Mouse (Mus musculus): ENCODE measurements at regions not wholly inside any gene's neighbourhood (a gene's known extent, or its start where the extent isn't known, plus 50 kb on each side); places are given as distances from the start of the nearest gene placed in this dataset.

- no peak for TF ChIP-seq POLR2A (IDR thresholded peaks at IDR 0.05; ENCODE audit: insufficient read length, low read depth)
- no peak for TF ChIP-seq TCF12 (IDR thresholded peaks at IDR 0.05; ENCODE audit: insufficient read depth, poor library complexity, severe bottlenecking)
- no peak for TF ChIP-seq MYOD1 (IDR thresholded peaks at IDR 0.05; ENCODE audit: control insufficient read depth in 1 of 3, insufficient read length in 2 of 3, low read depth in 2 of 3)
- TF ChIP-seq SRF (IDR thresholded peaks at IDR 0.05; ENCODE audit: control insufficient read depth, insufficient read length, low read depth): no peak
- TF ChIP-seq MAX (IDR thresholded peaks at IDR 0.05; ENCODE audit: low read depth): no peak
- Histone ChIP-seq H3ac (ENCODE audit: control insufficient read depth, insufficient read length) (no peak overlapping the region), H3K27me3 (ENCODE audit: control insufficient read depth, insufficient read depth, insufficient read length) (no peaks in the 10 kb centered on the region), H3K4me3 (no peak overlapping the region), H3K36me3 (ENCODE audit: control insufficient read depth, insufficient read depth) (no peaks in the 10 kb centered on the region), H3K79me2 (ENCODE audit: control insufficient read depth, insufficient read depth) (no peaks in the 10 kb centered on the region), H3K4me2 (ENCODE audit: low read depth) (no peak overlapping the region)
Measured at GRCm38 (mm10) chr16:54943808-54944315, 353.9 kb downstream of the Zpld1 start.

- TF ChIP-seq POLR2AphosphoS2 (IDR thresholded peaks at IDR 0.05; ENCODE audit: insufficient read length, low read depth): no peak
- TF ChIP-seq SRF (IDR thresholded peaks at IDR 0.05; ENCODE audit: control insufficient read depth, insufficient read length, low read depth): no peak
- no peak overlapping the region for H3ac ChIP-seq (ENCODE audit: control insufficient read depth, insufficient read length)
- H3K27me3 ChIP-seq (ENCODE audit: control insufficient read depth, insufficient read depth, insufficient read length): no peaks in the 10 kb centered on the region
- H3K4me2 ChIP-seq (ENCODE audit: low read depth): no peak overlapping the region
- no peak overlapping the region for H3K4me3 ChIP-seq
- H3K36me3 ChIP-seq (ENCODE audit: control insufficient read depth, insufficient read depth): no peaks in the 10 kb centered on the region
- H3K79me2 ChIP-seq (ENCODE audit: control insufficient read depth, insufficient read depth): no peaks in the 10 kb centered on the region
Measured at GRCm38 (mm10) chr16:54928259-54928658, 369.5 kb downstream of the Zpld1 start.

GRCm38 (mm10) chr16:54902911-54903310 is 394.9 kb downstream of the Zpld1 start:
- Histone ChIP-seq H3K79me2 (ENCODE audit: control insufficient read depth, insufficient read depth) (no peaks in the 10 kb centered on the region), H3K27me3 (ENCODE audit: control insufficient read depth, insufficient read depth, insufficient read length) (no peaks in the 10 kb centered on the region), H3ac (ENCODE audit: control insufficient read depth, insufficient read length) (no peak overlapping the region), H3K4me3 (no peak overlapping the region), H3K36me3 (ENCODE audit: control insufficient read depth, insufficient read depth) (no peaks in the 10 kb centered on the region), H3K4me2 (ENCODE audit: low read depth) (no peak overlapping the region)
- TF ChIP-seq MAX (IDR thresholded peaks at IDR 0.05; ENCODE audit: low read depth): no peak
- TF ChIP-seq CEBPB (IDR thresholded peaks at IDR 0.05; ENCODE audit: insufficient read depth, poor library complexity, severe bottlenecking): no peak
- no peak for TF ChIP-seq MYOG (IDR thresholded peaks at IDR 0.05; ENCODE audit: control insufficient read depth in 1 of 3, insufficient read depth in 1 of 3, insufficient read length in 2 of 3, low read depth in 2 of 3)
- no peak for TF ChIP-seq TCF12 (IDR thresholded peaks at IDR 0.05; ENCODE audit: insufficient read depth, poor library complexity, severe bottlenecking)
- no peak for TF ChIP-seq POLR2AphosphoS2 (IDR thresholded peaks at IDR 0.05; ENCODE audit: insufficient read length, low read depth)

- Histone ChIP-seq H3K79me2 (ENCODE audit: control insufficient read depth, insufficient read depth) (no peaks in the 10 kb centered on the region), H3K36me3 (ENCODE audit: control insufficient read depth, insufficient read depth) (no peaks in the 10 kb centered on the region), H3ac (ENCODE audit: control insufficient read depth, insufficient read length) (no peak overlapping the region), H3K4me3 (no peak overlapping the region), H3K4me2 (ENCODE audit: low read depth) (no peak overlapping the region), H3K27me3 (ENCODE audit: control insufficient read depth, insufficient read depth, insufficient read length) (no peaks in the 10 kb centered on the region)
- no peak for TF ChIP-seq SRF (IDR thresholded peaks at IDR 0.05; ENCODE audit: control insufficient read depth, insufficient read length, low read depth)
- no peak for TF ChIP-seq MYOD1 (IDR thresholded peaks at IDR 0.05; ENCODE audit: control insufficient read depth in 1 of 3, insufficient read length in 2 of 3, low read depth in 2 of 3)
- TF ChIP-seq MYOG (IDR thresholded peaks at IDR 0.05; ENCODE audit: control insufficient read depth in 1 of 3, insufficient read depth in 1 of 3, insufficient read length in 2 of 3, low read depth in 2 of 3): no peak
- no peak for TF ChIP-seq TCF12 (IDR thresholded peaks at IDR 0.05; ENCODE audit: insufficient read depth, poor library complexity, severe bottlenecking)
- no peak for TF ChIP-seq POLR2A (IDR thresholded peaks at IDR 0.05; ENCODE audit: insufficient read length, low read depth)
- TF ChIP-seq POLR2AphosphoS2 (IDR thresholded peaks at IDR 0.05; ENCODE audit: insufficient read length, low read depth): no peak
Measured at GRCm38 (mm10) chr16:54901461-54901860, 396.3 kb downstream of the Zpld1 start.

- no peak for TF ChIP-seq MYOG (IDR thresholded peaks at IDR 0.05; ENCODE audit: control insufficient read depth in 1 of 3, insufficient read depth in 1 of 3, insufficient read length in 2 of 3, low read depth in 2 of 3)
- TF ChIP-seq REST (IDR thresholded peaks at IDR 0.05; ENCODE audit: insufficient read depth, insufficient read length): no peak
- TF ChIP-seq USF1 (IDR thresholded peaks at IDR 0.05; ENCODE audit: low read depth): no peak
- no peak for TF ChIP-seq MYOD1 (IDR thresholded peaks at IDR 0.05; ENCODE audit: control insufficient read depth in 1 of 3, insufficient read length in 2 of 3, low read depth in 2 of 3)
- no peak for TF ChIP-seq MAX (IDR thresholded peaks at IDR 0.05; ENCODE audit: low read depth)
- no peak for TF ChIP-seq POLR2AphosphoS2 (IDR thresholded peaks at IDR 0.05; ENCODE audit: insufficient read length, low read depth)
- TF ChIP-seq POLR2A (IDR thresholded peaks at IDR 0.05; ENCODE audit: insufficient read length, low read depth): no peak
- TF ChIP-seq SRF (IDR thresholded peaks at IDR 0.05; ENCODE audit: control insufficient read depth, insufficient read length, low read depth): no peak
- TF ChIP-seq CEBPB (IDR thresholded peaks at IDR 0.05; ENCODE audit: insufficient read depth, poor library complexity, severe bottlenecking): no peak
- TF ChIP-seq TCF3 (IDR thresholded peaks at IDR 0.05; ENCODE audit: insufficient read length, low read depth): no peak
- no peak for TF ChIP-seq E2F4 (IDR thresholded peaks at IDR 0.05; ENCODE audit: insufficient read depth)
- TF ChIP-seq TCF12 (IDR thresholded peaks at IDR 0.05; ENCODE audit: insufficient read depth, poor library complexity, severe bottlenecking): no peak
- H3K79me2 ChIP-seq (ENCODE audit: control insufficient read depth, insufficient read depth): no peaks in the 10 kb centered on the region
- H3K36me3 ChIP-seq (ENCODE audit: control insufficient read depth, insufficient read depth): no peaks in the 10 kb centered on the region
- H3K27me3 ChIP-seq (ENCODE audit: control insufficient read depth, insufficient read depth, insufficient read length): no peaks in the 10 kb centered on the region
- H3K4me2 ChIP-seq (ENCODE audit: low read depth): no peak overlapping the region
- no peak overlapping the region for H3ac ChIP-seq (ENCODE audit: control insufficient read depth, insufficient read length)
- H3K4me3 ChIP-seq: no peak overlapping the region
Measured at GRCm38 (mm10) chr16:54894661-54895060, 403.1 kb downstream of the Zpld1 start.
